Mouse (Mus musculus) WW6 (cell line): ENCODE results near the gene Pi4k2b.
"Not testable (repeated sequence)": the region's sequence is repeated elsewhere in the genome, so short reads cannot be mapped to it uniquely, and the experiment has no call there.

Experiments
- DNase-seq: peaks from one replicate; pipeline ENCODE4 v3.0.0-alpha.2; 2013; ENCODE audit warnings: low read depth, low spot score

Pi4k2b gene

GRCm38 (mm10) chr5:52776466-52777354 is 35.3 kb downstream of the Pi4k2b start:
- DNase-seq: not testable (repeated sequence)

- DNase-seq: peak; percentile 63
These were observed 41.3 kb downstream of the Pi4k2b start for GRCm38 (mm10) chr5:52782523-52783250.

- peak; percentile 9 for DNase-seq
These were observed 41.9 kb downstream of the Pi4k2b start for GRCm38 (mm10) chr5:52783251-52783620.

DNA sequence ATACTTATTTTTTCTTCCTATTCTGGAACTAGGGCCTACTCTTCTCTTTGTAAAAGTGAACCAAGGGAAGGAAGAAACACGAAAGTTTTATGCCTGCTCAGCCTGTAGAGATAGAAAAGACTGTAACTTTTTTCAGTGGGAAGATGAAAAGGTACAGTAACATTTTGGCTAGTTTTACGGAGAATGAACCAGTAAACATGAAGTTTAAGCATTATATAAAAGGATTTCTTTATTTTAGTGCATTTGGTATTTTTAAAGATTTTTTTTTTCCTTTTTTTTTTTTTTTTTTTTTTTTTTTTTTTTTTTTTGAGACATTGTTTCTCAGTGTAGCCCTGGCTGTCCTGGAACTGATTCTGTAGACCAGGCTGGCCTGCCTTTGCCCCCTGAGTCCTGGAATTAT is 42.6 kb downstream of the Pi4k2b start:
- no peak for DNase-seq

GRCm38 (mm10) chr5:52786556-52787322 is 45.4 kb downstream of the Pi4k2b start:
- DNase-seq: no peak

GRCm38 (mm10) chr5:52793230-52793629 is 51.9 kb downstream of the Pi4k2b start:
- no peak for DNase-seq

DNA sequence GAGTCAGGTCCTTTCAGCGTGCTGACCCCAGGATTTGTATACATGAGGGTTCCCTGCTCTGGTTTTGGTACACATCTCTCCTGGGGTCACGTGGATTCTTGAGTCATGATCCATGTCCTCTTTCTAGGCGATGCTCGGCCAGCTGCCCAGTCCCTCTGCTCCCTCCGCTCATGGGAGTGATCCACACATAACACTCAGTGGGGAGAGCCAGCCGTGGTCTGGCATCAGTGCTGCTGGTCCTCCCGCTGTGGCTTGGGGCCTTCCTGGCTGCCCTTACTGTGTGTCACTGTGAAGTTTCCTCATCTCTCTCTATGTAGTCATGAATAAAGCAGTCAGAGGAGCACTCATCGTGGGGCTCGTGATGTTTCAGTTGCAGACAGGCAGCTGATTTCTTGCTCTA is 52.7 kb downstream of the Pi4k2b start:
- no peak for DNase-seq

GRCm38 (mm10) chr5:52799274-52799985 is 58.1 kb downstream of the Pi4k2b start:
- no peak for DNase-seq

- DNase-seq: no peak
These were observed 64.4 kb downstream of the Pi4k2b start for GRCm38 (mm10) chr5:52805801-52806200.

DNA sequence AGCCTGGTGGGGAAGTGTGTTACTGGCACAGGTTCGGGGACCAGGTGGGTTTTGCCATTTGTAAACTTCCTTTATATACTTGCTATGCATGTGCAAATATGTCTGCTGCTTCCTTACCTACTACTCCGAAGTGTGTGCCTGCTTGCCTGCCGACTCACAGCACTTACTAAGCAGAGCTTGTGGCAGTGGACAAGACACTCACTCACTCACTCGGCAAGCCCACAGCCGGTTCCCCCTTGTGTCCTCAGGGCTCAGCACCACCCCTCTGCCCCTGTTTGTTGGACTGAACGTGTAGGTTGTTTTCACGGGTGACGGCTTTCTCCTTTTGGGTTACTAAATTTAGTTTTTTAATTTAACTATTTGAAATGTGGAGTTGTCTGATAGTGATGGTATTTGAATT is 65.0 kb downstream of the Pi4k2b start:
- no peak for DNase-seq

DNA sequence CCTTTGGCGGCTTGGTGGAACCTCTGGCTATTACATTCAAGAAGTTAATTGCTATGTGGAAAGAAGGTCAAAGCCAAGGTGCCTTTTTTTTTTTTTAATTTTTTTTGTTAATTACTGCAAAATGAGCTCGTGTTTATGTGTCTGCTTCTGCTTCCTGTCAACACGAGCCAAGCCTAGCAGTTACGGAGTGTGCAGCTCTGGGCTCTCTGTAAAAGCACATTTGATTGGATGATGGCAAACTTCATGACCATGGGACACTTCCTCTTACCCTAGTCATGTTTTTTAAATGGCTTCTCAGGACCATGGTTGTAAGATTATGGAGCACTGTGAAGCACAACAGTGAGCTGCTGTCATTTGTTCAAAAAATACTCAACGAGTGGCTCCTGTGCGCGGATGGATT is 65.7 kb downstream of the Pi4k2b start:
- DNase-seq: no peak

DNA sequence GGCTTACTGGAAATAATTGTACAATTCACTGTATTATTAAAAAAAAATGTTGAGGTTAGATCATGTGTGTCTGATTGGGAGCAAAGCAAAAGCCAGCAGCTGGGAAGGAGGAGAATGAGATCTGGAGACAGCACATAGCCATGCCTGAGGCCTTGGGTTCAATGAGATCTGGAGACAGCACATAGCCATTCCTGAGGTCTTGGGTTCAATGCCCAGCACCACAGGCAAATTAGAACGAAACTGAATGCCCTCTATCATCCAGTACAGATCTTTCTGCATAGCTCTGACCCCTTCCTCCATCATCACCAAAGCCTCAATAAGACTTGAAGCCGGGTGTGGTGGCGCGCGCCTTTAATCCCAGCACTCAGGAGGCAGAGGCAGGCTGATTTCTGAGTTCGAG is 69.1 kb downstream of the Pi4k2b start:
- no peak for DNase-seq

DNA sequence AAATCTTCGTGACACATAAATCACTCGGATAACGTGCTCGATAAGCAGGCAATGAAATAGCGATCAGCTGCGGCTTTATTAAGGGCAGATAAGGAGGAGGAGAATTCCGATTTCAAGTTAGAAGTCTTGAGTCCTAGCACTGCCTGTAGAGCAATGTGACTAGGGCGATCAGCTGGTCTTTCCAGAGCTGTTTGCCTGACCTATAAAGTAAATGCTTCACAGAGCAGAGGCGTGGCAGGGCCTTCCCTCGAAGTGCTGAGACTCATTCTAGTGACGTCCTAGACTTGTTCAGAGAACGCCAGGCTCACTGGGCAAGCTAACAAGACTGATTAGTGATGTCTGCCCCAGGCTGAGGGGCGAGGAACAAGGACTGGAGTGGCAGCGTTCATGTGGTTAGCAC is 69.7 kb downstream of the Pi4k2b start:
- DNase-seq: no peak

DNA sequence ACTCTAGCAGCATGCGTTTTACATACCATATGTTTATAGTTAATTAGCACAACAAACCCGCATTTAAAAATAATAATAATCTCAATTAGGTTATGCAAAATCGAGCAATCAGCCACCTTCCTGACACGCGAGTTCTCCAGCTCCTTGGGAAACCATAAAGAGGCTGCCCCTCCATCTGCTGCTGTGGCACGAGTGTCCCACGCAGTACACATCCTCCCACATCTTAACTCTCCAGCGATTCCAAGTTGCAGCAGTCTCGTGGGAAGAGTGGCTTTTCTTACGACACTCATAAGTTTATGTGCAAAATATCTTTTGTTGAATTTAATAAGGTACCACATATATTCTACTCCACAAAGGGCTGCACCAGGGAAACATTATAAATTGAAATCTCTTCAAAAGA is 71.1 kb downstream of the Pi4k2b start:
- DNase-seq: no peak

- DNase-seq: no peak
These were observed 71.9 kb downstream of the Pi4k2b start for GRCm38 (mm10) chr5:52813312-52813711.

- no peak for DNase-seq
These were observed 77.3 kb downstream of the Pi4k2b start for GRCm38 (mm10) chr5:52818676-52819075.
